Mouse (Mus musculus) bone marrow macrophage, adult 2 months (primary cell): ENCODE data around the gene Lipt1. TPM values are rescaled to one million over a fixed set of nuclear protein-coding genes. Genes with fewer than 3 reads are reported as not detected.
A peak's percentile ranks its signal among the peaks of the same experiment; 100 is the strongest.

Source experiments
- H3K27ac ChIP-seq: 2 replicates; pipeline ENCODE4 v1.5.1; 2012; ENCODE audit warnings: low read depth, low read length; ENCODE audit not compliant: insufficient read depth
- H3K4me1 ChIP-seq: 2 replicates; pipeline ENCODE4 v1.6.1; 2012; ENCODE audit warnings: low read length; ENCODE audit not compliant: control insufficient read depth, insufficient read depth
- H3K4me3 ChIP-seq: 2 replicates; pipeline ENCODE4 v1.5.1; 2012; ENCODE audit warnings: mild to moderate bottlenecking, low read length, moderate library complexity; ENCODE audit not compliant: insufficient read depth
- CTCF ChIP-seq: IDR thresholded peaks from 2 replicates; pipeline ENCODE4 v1.5.1; 2012; ENCODE audit warnings: low read depth, mild to moderate bottlenecking, low read length, moderate library complexity
- POLR2A ChIP-seq: IDR thresholded peaks from 2 replicates; pipeline ENCODE4 v1.6.1; 2012; ENCODE audit warnings: mild to moderate bottlenecking, low read depth, low read length, borderline replicate concordance
- polyA plus RNA-seq: library from polyadenylated mRNA; stranded (reverse); fragments of >200 nt; gene quantifications from 2 replicates; pipeline ENCODE4 v1.2.4, GENCODE M21; 2012; ENCODE audit not compliant: missing spikeins, insufficient read depth, insufficient read length

Lipt1 gene
- polyA plus RNA-seq, 1 experiment, result 2.0 TPM

DNA sequence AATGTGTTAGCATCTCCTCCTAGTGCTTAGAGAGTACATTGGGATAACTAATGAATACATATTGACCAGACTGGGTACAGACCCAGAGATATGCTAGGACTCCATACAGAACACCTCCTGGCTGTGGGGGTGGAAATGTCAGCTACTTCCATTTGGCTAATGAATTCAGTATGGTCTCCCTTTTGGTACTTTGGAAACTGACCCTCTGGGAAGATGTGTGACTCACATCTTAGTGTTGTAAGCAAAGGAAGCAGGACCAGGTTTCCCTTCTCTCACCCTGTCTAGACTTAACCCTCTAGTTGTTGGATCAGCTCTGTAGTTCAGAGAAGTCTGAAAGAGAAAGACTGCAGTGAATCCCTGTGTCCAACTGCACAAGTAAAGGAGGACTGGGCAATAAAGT is 23.1 kb downstream of the Lipt1 start:
- Histone ChIP-seq H3K4me1 (peaks cover 17% of the 10 kb centered on the region), H3K27ac (no peak overlapping the region), H3K4me3 (no peak overlapping the region)
- TF ChIP-seq POLR2A (no peak), CTCF (no peak)

DNA sequence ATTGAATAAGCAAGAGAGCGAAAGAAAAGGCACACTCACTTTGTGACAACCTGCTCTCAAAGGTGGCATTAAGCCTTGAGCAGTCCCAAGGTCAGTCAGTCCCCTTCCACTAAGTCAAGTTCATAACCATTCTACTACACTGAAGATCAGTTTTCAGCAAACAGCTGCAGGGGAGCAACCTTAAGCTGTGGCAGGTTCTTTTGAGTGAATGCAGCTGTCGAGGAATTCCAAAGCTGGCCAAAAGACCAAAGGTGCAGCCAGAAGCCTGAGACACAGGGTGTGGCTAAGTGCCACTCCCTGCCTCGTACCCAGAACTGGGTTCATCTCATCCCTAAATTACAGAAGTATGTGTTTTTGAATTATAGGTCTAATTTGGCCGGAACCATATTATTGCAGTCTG is 28.3 kb downstream of the Lipt1 start:
- Histone ChIP-seq H3K4me3 (no peak overlapping the region), H3K27ac (no peak overlapping the region), H3K4me1 (peaks cover 11% of the 10 kb centered on the region)
- TF ChIP-seq POLR2A (no peak), CTCF (no peak)

DNA sequence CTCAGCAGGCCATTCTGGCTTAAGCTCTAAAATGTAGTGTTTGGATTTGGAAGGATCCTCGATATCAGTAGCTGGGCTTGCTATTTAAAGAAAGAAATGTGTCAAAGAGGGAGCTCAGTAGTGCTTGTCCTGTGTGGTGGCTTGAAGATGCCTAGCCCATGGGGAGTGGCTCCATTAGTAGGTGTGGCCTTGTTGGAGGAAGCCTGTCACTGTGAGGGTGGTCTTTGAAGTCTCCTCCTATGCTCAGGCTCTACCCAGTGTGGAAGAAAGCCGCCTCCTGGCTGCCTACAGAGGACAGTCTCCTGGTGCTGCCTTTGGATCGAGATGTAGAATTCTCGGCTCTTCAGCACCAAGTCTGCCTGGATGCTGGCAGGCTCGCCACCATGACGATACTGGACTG is 28.8 kb downstream of the Lipt1 start:
- TF ChIP-seq CTCF (no peak), POLR2A (no peak)
- H3K4me1 ChIP-seq, result peaks cover 15% of the 10 kb centered on the region
- H3K4me3 ChIP-seq, result no peak overlapping the region
- H3K27ac ChIP-seq, result no peak overlapping the region

DNA sequence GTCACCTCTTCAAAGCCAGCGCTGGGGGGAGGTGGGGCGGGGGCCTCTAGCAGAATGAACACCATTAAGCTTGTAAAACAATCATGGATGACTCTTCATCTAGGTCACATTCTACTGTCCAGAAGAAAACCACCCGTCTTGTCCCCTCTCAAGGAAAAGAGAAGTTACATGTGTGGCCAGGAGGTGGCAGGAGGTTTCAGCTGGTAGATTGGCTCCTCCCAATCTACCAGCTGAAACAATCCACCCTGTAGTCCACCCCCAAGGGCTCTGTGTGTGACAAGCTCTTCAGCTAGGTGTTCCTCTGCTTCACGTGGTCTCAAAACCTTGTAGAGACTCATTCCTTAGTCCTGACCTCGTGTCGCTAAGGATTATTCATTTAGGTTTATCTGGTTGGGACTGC is 31.6 kb downstream of the Lipt1 start:
- no peak overlapping the region for H3K27ac ChIP-seq
- H3K4me3 ChIP-seq, result no peak overlapping the region
- no peak for TF ChIP-seq POLR2A
- peak; percentile 32; the same call in 1 of the 2 replicates for TF ChIP-seq CTCF
- H3K4me1 ChIP-seq, result peaks cover 21% of the 10 kb centered on the region

DNA sequence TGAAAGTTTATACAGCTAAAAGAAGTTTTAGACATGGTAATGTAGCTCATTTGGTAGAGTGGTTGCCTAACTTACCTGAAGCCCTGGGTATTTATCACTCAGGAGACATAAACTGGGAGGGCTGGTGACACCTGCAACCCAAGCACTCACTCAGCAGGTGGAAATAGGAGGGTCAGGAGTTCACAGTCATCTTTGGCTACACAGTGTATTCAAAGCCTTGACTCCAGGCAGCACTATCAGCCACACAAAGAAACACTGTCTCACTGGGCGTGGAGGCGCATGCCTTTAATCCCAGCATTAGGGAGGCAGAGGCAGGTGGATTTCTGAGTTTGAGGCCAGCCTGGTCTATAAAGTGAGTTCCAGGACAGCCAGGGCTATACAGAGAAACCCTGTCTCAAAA is 41.2 kb downstream of the Lipt1 start:
- TF ChIP-seq CTCF (no peak), POLR2A (no peak)
- Histone ChIP-seq H3K4me1 (no peaks in the 10 kb centered on the region), H3K4me3 (no peak overlapping the region)

DNA sequence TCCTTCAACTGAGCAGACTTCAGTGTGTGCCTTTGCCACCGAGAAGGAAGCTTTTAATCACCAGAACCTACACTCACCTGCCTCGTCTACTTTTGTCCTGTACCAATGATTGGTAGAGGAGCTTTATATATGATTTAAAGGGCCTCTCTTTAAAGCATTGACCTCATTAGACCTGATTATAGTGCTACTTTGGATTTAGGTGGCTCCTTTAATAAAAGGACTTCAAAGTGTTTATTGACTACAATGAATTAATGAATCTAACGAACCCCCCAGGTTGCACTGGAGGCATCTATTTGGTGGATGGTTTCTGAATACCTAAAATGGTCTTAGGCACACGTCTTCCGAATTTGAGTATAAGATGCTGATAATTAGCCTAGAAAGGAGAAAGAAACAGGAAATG is 44.9 kb downstream of the Lipt1 start, which contains the start of gene Lyg2:
TSS of gene Lyg2 (minus strand) at position 101 of the 400 bp plus-strand sequence.
- Histone ChIP-seq H3K27ac (no peak within 1 kb of the TSS), H3K4me3 (no peak within 1 kb of the TSS), H3K4me1 (no peaks in the 10 kb centered on the region)
- no peak for TF ChIP-seq CTCF

More for the DNA sequence above, 41.2 kb downstream of the Lipt1 start:
- H3K27ac ChIP-seq, result no peak overlapping the region

DNA sequence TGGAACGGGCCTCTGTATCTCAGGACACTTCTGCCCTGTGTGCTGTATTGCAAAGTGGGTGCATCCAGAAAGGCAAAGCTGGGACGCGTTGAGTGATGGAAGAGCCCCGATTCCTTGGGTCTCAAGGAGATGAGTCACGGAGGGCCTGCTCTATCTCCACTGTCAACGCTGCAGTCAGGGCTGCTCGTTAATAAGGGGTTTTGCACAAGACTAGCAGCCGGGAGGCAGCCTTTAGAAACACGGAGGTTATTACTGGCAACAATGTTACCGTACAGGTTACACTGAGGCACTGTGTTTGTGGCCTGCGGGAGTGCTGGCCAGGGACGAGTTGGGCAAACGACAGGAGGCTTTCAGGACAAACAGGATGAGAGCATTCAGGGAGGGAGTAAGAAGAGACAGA is 46.1 kb downstream of the Lipt1 start:
- TF ChIP-seq POLR2A, result no peak
- no peak for TF ChIP-seq CTCF
- Histone ChIP-seq H3K4me3 (no peak overlapping the region), H3K27ac (no peak overlapping the region), H3K4me1 (no peaks in the 10 kb centered on the region)

DNA sequence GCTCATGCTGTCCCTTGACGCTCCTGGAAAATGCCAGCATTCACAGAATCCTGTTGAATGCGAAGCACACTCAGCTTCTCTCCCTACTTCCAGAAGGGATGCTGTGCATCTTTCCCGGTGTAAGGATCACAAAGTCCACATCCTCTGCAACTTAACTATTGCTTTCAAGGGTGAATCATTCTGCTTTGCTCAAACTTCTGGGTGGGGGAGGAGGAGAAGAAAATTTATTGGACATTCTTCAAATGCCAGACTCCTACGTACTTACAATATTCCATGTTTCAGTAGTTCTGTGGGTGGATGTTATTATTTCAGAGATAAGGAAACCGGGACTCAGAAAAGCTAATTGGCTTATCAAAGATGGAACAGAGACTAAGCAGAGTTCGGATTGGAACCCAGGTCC is 46.6 kb downstream of the Lipt1 start:
- no peak overlapping the region for H3K4me3 ChIP-seq
- no peaks in the 10 kb centered on the region for H3K4me1 ChIP-seq
- no peak for TF ChIP-seq POLR2A
- no peak for TF ChIP-seq CTCF
- H3K27ac ChIP-seq, result no peak overlapping the region

DNA sequence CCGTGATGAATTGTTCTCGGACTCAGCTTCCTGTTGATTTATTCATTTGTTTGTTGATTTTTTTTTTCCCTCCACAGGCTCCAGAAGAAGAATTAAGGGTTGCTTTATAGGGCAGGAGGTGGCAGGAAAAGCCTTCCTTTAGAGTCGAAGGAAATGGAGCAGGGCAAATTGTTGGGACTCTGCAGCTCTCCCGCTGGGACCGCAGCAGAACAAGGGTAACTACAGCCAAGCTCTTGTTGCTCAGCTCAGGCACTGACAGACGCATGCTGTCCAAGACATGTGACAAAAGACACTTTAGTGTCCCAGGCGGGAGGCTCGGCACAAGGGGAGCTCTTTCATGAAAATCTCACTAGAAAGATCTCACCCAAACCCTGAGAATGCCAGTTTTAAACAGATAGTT is 51.0 kb downstream of the Lipt1 start:
- H3K27ac ChIP-seq, result no peak overlapping the region
- no peaks in the 10 kb centered on the region for H3K4me1 ChIP-seq

More for the DNA sequence above, 51.0 kb downstream of the Lipt1 start:
- H3K4me3 ChIP-seq, result no peak overlapping the region
- no peak for TF ChIP-seq POLR2A
- no peak for TF ChIP-seq CTCF

Other genes starting within 250 kb of the Lipt1 start
- gene 2010300C02Rik, start 151.7 kb upstream of the Lipt1 start, polyA plus RNA-seq, result 0.20 TPM in 1 of 2 replicates, not detected in the other
- gene Tsga10, start 5.3 kb upstream of the Lipt1 start, polyA plus RNA-seq, result 11.6 and 14.6 TPM in 2 replicates
- 29.7 and 33.5 TPM in 2 replicates for gene Mitd1, start 18.7 kb downstream of the Lipt1 start, polyA plus RNA-seq
- 109 and 123 TPM in 2 replicates for gene Mrpl30, start 18.7 kb downstream of the Lipt1 start, polyA plus RNA-seq
- not detected in 2 replicates for gene Lyg2, start 44.8 kb downstream of the Lipt1 start, polyA plus RNA-seq
- gene Lyg1, start 86.0 kb downstream of the Lipt1 start, polyA plus RNA-seq, result not detected in 2 replicates
- 81.8 and 82.9 TPM in 2 replicates for gene Txndc9, start 126.2 kb downstream of the Lipt1 start, polyA plus RNA-seq
- gene Eif5b, start 126.3 kb downstream of the Lipt1 start, polyA plus RNA-seq, result 54.2 and 58.2 TPM in 2 replicates